Mouse (Mus musculus): Measurements from ENCODE around the gene Ctnnb1. TPM values are rescaled to one million over a fixed set of nuclear protein-coding genes. Genes with fewer than 3 reads are reported as not detected.

Ctnnb1 gene
- polyA plus RNA-seq, 1 experiment from 2014 or later, result 601 TPM

- H3K4me2 ChIP-seq, result no peak overlapping the region
- H3K36me3 ChIP-seq, result peaks cover 97% of the 10 kb centered on the region
- H3K4me1 ChIP-seq, result peaks cover 34% of the 10 kb centered on the region
- no peak overlapping the region for H3K4me3 ChIP-seq
- no peak for ATAC-seq (ENCODE audit: insufficient number of reproducible peaks, low FRiP score, low TSS enrichment, low read depth)
- no peaks in the 10 kb centered on the region for H3K9me3 ChIP-seq
- no peaks in the 10 kb centered on the region for H3K27me3 ChIP-seq
- no peak overlapping the region for H3K9ac ChIP-seq
- H3K27ac ChIP-seq, result peak overlapping the region; percentile 43; the same call in 1 of the 2 replicates
- WGBS, result 89% methylated on average over 3 of the region's 3 CpGs
Observed at GRCm38 (mm10) chr9:120963720-120964119, 34.7 kb downstream of the Ctnnb1 start.

- H3K27me3 ChIP-seq, result no peaks in the 10 kb centered on the region
- 0 out of 2 replicates have a peak overlapping the region, but pooled peaks have one; percentile 43 for H3K27ac ChIP-seq
- peaks cover 34% of the 10 kb centered on the region for H3K4me1 ChIP-seq
- H3K9me3 ChIP-seq, result no peaks in the 10 kb centered on the region
- 84% methylated on average over 5 of the region's 5 CpGs for WGBS
- H3K9ac ChIP-seq, result no peak overlapping the region
- no peak overlapping the region for H3K4me2 ChIP-seq
- no peak for ATAC-seq (ENCODE audit: insufficient number of reproducible peaks, low FRiP score, low TSS enrichment, low read depth)
- H3K36me3 ChIP-seq, result peaks cover 97% of the 10 kb centered on the region
- no peak overlapping the region for H3K4me3 ChIP-seq
Observed at GRCm38 (mm10) chr9:120964224-120964623, 35.2 kb downstream of the Ctnnb1 start.

GRCm38 (mm10) chr9:120965007-120965406 is 36.0 kb downstream of the Ctnnb1 start:
- peaks cover 95% of the 10 kb centered on the region for H3K36me3 ChIP-seq
- no peaks in the 10 kb centered on the region for H3K9me3 ChIP-seq
- H3K9ac ChIP-seq, result no peak overlapping the region
- 80% methylated on average over 10 of the region's 10 CpGs for WGBS
- no peak for ATAC-seq (ENCODE audit: insufficient number of reproducible peaks, low FRiP score, low TSS enrichment, low read depth)
- H3K4me2 ChIP-seq, result no peak overlapping the region
- H3K27ac ChIP-seq, result no peak overlapping the region
- no peaks in the 10 kb centered on the region for H3K27me3 ChIP-seq
- H3K4me1 ChIP-seq, result peaks cover 34% of the 10 kb centered on the region
- H3K4me3 ChIP-seq, result no peak overlapping the region

GRCm38 (mm10) chr9:120973026-120973515 is 44.1 kb downstream of the Ctnnb1 start:
- Histone ChIP-seq H3K9ac (no peak overlapping the region), H3K4me1 (peaks cover 26% of the 10 kb centered on the region), H3K4me3 (no peak overlapping the region), H3K27ac (no peak overlapping the region), H3K36me3 (peaks cover 17% of the 10 kb centered on the region), H3K4me2 (no peak overlapping the region), H3K27me3 (no peaks in the 10 kb centered on the region), H3K9me3 (no peaks in the 10 kb centered on the region)
- ATAC-seq (ENCODE audit: insufficient number of reproducible peaks, low FRiP score, low TSS enrichment, low read depth), result no peak
- 43% methylated on average over 6 of the region's 6 CpGs for WGBS

GRCm38 (mm10) chr9:120974209-120974608 is 45.2 kb downstream of the Ctnnb1 start:
- no peaks in the 10 kb centered on the region for H3K27me3 ChIP-seq
- peak overlapping the region; percentile 52 for H3K27ac ChIP-seq
- no peak for ATAC-seq (ENCODE audit: insufficient number of reproducible peaks, low FRiP score, low TSS enrichment, low read depth)
- H3K4me1 ChIP-seq, result peaks cover 26% of the 10 kb centered on the region
- no peak overlapping the region for H3K4me3 ChIP-seq
- H3K4me2 ChIP-seq, result no peak overlapping the region
- H3K36me3 ChIP-seq, result peaks cover 6% of the 10 kb centered on the region
- no peaks in the 10 kb centered on the region for H3K9me3 ChIP-seq
- WGBS, result 60% methylated on average over 2 of the region's 2 CpGs
- no peak overlapping the region for H3K9ac ChIP-seq

- ATAC-seq (ENCODE audit: insufficient number of reproducible peaks, low FRiP score, low TSS enrichment, low read depth), result peak; percentile 74
- Histone ChIP-seq H3K4me2 (no peak overlapping the region), H3K27me3 (no peaks in the 10 kb centered on the region), H3K9ac (no peak overlapping the region), H3K27ac (peak overlapping the region; percentile 80), H3K4me3 (no peak overlapping the region), H3K4me1 (peaks cover 26% of the 10 kb centered on the region), H3K9me3 (no peaks in the 10 kb centered on the region), H3K36me3 (no peaks in the 10 kb centered on the region)
- whole genome bisulfite sequencing, result 31% methylated on average over 5 of the region's 5 CpGs
Observed at GRCm38 (mm10) chr9:120976158-120976557, 47.1 kb downstream of the Ctnnb1 start.

- no peaks in the 10 kb centered on the region for H3K9me3 ChIP-seq
- no peaks in the 10 kb centered on the region for H3K27me3 ChIP-seq
- H3K36me3 ChIP-seq, result no peaks in the 10 kb centered on the region
- no peak overlapping the region for H3K27ac ChIP-seq
- WGBS, result 92% methylated on average over 4 of the region's 4 CpGs
- ATAC-seq (ENCODE audit: insufficient number of reproducible peaks, low FRiP score, low TSS enrichment, low read depth), result no peak
- H3K4me1 ChIP-seq, result peaks cover 26% of the 10 kb centered on the region
- H3K9ac ChIP-seq, result no peak overlapping the region
- H3K4me3 ChIP-seq, result no peak overlapping the region
- no peak overlapping the region for H3K4me2 ChIP-seq
Observed at GRCm38 (mm10) chr9:120976856-120977255, 47.8 kb downstream of the Ctnnb1 start.

GRCm38 (mm10) chr9:120981777-120982176 is 52.8 kb downstream of the Ctnnb1 start:
- no peak for ATAC-seq (ENCODE audit: insufficient number of reproducible peaks, low FRiP score, low TSS enrichment, low read depth)
- H3K36me3 ChIP-seq, result no peaks in the 10 kb centered on the region
- 0 out of 2 replicates have a peak, but pooled peaks cover 2% of the 10 kb centered on the region for H3K4me1 ChIP-seq
- H3K9me3 ChIP-seq, result no peaks in the 10 kb centered on the region
- no peak overlapping the region for H3K27ac ChIP-seq
- no peak overlapping the region for H3K4me2 ChIP-seq
- H3K9ac ChIP-seq, result no peak overlapping the region
- no peak overlapping the region for H3K4me3 ChIP-seq
- no peaks in the 10 kb centered on the region for H3K27me3 ChIP-seq
- WGBS, result 75% methylated on average over 7 of the region's 7 CpGs

- no peak overlapping the region for H3K27ac ChIP-seq
- no peaks in the 10 kb centered on the region for H3K9me3 ChIP-seq
- H3K9ac ChIP-seq, result no peak overlapping the region
- H3K36me3 ChIP-seq, result no peaks in the 10 kb centered on the region
- H3K27me3 ChIP-seq, result no peaks in the 10 kb centered on the region
- H3K4me3 ChIP-seq, result no peak overlapping the region
- H3K4me1 ChIP-seq, result peaks cover 11% of the 10 kb centered on the region
- no peak overlapping the region for H3K4me2 ChIP-seq
- no peak for ATAC-seq (ENCODE audit: insufficient number of reproducible peaks, low FRiP score, low TSS enrichment, low read depth)
- WGBS, result 86% methylated on average over 8 of the region's 8 CpGs
Observed at GRCm38 (mm10) chr9:120983849-120984248, 54.8 kb downstream of the Ctnnb1 start.

GRCm38 (mm10) chr9:120984509-120984908 is 55.5 kb downstream of the Ctnnb1 start:
- Histone ChIP-seq H3K4me1 (peaks cover 11% of the 10 kb centered on the region), H3K9me3 (no peaks in the 10 kb centered on the region), H3K4me2 (no peak overlapping the region), H3K36me3 (no peaks in the 10 kb centered on the region), H3K27me3 (no peaks in the 10 kb centered on the region), H3K27ac (no peak overlapping the region; the same call in 1 of the 2 replicates), H3K9ac (no peak overlapping the region), H3K4me3 (no peak overlapping the region)
- ATAC-seq (ENCODE audit: insufficient number of reproducible peaks, low FRiP score, low TSS enrichment, low read depth), result no peak
- 58% methylated on average over 5 of the region's 5 CpGs for WGBS

- Histone ChIP-seq H3K4me2 (no peak overlapping the region), H3K27ac (no peak overlapping the region), H3K4me3 (no peak overlapping the region), H3K36me3 (no peaks in the 10 kb centered on the region), H3K9ac (no peak overlapping the region), H3K4me1 (peaks cover 11% of the 10 kb centered on the region), H3K27me3 (no peaks in the 10 kb centered on the region), H3K9me3 (no peaks in the 10 kb centered on the region)
- 95% methylated on average over 5 of the region's 5 CpGs for WGBS
- no peak for ATAC-seq (ENCODE audit: insufficient number of reproducible peaks, low FRiP score, low TSS enrichment, low read depth)
Observed at GRCm38 (mm10) chr9:120985009-120985408, 56.0 kb downstream of the Ctnnb1 start.

GRCm38 (mm10) chr9:120985524-120985923 is 56.5 kb downstream of the Ctnnb1 start:
- H3K9me3 ChIP-seq, result no peaks in the 10 kb centered on the region
- peaks cover 11% of the 10 kb centered on the region for H3K4me1 ChIP-seq
- no peak overlapping the region for H3K9ac ChIP-seq
- no peaks in the 10 kb centered on the region for H3K36me3 ChIP-seq
- H3K27me3 ChIP-seq, result no peaks in the 10 kb centered on the region
- no peak overlapping the region for H3K4me3 ChIP-seq
- H3K27ac ChIP-seq, result no peak overlapping the region
- H3K4me2 ChIP-seq, result no peak overlapping the region
- ATAC-seq (ENCODE audit: insufficient number of reproducible peaks, low FRiP score, low TSS enrichment, low read depth), result no peak
- 94% methylated on average over 5 of the region's 5 CpGs for WGBS

GRCm38 (mm10) chr9:120986255-120986654 is 57.2 kb downstream of the Ctnnb1 start:
- Histone ChIP-seq H3K27ac (no peak overlapping the region), H3K4me2 (no peak overlapping the region), H3K4me1 (peaks cover 11% of the 10 kb centered on the region), H3K27me3 (no peaks in the 10 kb centered on the region), H3K4me3 (no peak overlapping the region), H3K9ac (no peak overlapping the region), H3K36me3 (no peaks in the 10 kb centered on the region), H3K9me3 (no peaks in the 10 kb centered on the region)
- no peak for ATAC-seq (ENCODE audit: insufficient number of reproducible peaks, low FRiP score, low TSS enrichment, low read depth)
- 95% methylated on average over 3 of the region's 3 CpGs for WGBS

All from limb, embryonic 15.5 days (tissue).